Mouse (Mus musculus): Measurements from ENCODE around the gene Mfap5. TPM values are rescaled to one million over a fixed set of nuclear protein-coding genes. Genes with fewer than 3 reads are reported as not detected.

The Mfap5 gene
- polyA plus RNA-seq, 1 experiment from 2014 or later = 98.8 TPM

- Histone ChIP-seq H3K4me3 (ENCODE audit: low read depth, low read length) (no peak overlapping the region), H3K27ac (replicated peaks; ENCODE audit: low read depth, low read length) (no peak overlapping the region), H3K27me3 (replicated peaks; ENCODE audit: control insufficient read depth, insufficient read depth, low read length) (no peaks in the 10 kb centered on the region), H3K4me2 (ENCODE audit: low read depth, low read length) (no peak overlapping the region), H3K4me1 (ENCODE audit: control insufficient read depth, insufficient read depth, low read length) (no peaks in the 10 kb centered on the region), H3K9me3 (ENCODE audit: control insufficient read depth, low read length) (no peaks in the 10 kb centered on the region), H3K9ac (ENCODE audit: low read depth, low read length) (no peak overlapping the region), H3K36me3 (ENCODE audit: control insufficient read depth, insufficient read depth, low read length) (no peaks in the 10 kb centered on the region)
- DNase-seq (ENCODE audit: low spot score) (no peak), ATAC-seq (ENCODE audit: low read depth) (no peak)
- 91% methylated on average over 3 of the region's 3 CpGs for WGBS
Observed at GRCm38 (mm10) chr6:122577030-122577429, 71.4 kb downstream of the Mfap5 start.

Other genes with a start within 250 kb of the Mfap5 start
- gene Klrg1, start 223.0 kb upstream of the Mfap5 start, polyA plus RNA-seq (2014; fragmentation: Nextera tagmentation; extraction: Ambion mirVana) = 0.14 and 0.19 TPM in 2 replicates
- 86.8 and 87.9 TPM in 2 replicates for gene M6pr, start 197.1 kb upstream of the Mfap5 start, polyA plus RNA-seq (2014; fragmentation: Nextera tagmentation; extraction: Ambion mirVana)
- gene Phc1, start 165.3 kb upstream of the Mfap5 start, polyA plus RNA-seq (2014; fragmentation: Nextera tagmentation; extraction: Ambion mirVana) = 20.8 and 21.0 TPM in 2 replicates
- 10.5 and 15.9 TPM in 2 replicates for gene Rimklb, start 7.1 kb upstream of the Mfap5 start, polyA plus RNA-seq (2014; fragmentation: Nextera tagmentation; extraction: Ambion mirVana)
- 0.13 and 0.16 TPM in 2 replicates for gene Aicda, start 48.0 kb downstream of the Mfap5 start, polyA plus RNA-seq (2014; fragmentation: Nextera tagmentation; extraction: Ambion mirVana)
- gene Apobec1, start 96.6 kb downstream of the Mfap5 start, polyA plus RNA-seq (2014; fragmentation: Nextera tagmentation; extraction: Ambion mirVana) = 4.1 and 5.5 TPM in 2 replicates
- gene Gdf3, start 104.2 kb downstream of the Mfap5 start, polyA plus RNA-seq (2014; fragmentation: Nextera tagmentation; extraction: Ambion mirVana) = 0.37 TPM in 1 of 2 replicates, not detected in the other
- gene Dppa3, start 120.6 kb downstream of the Mfap5 start, polyA plus RNA-seq (2014; fragmentation: Nextera tagmentation; extraction: Ambion mirVana) = not detected in 2 replicates
- 0.11 and 0.33 TPM in 2 replicates for gene Nanog, start 201.6 kb downstream of the Mfap5 start, polyA plus RNA-seq (2014; fragmentation: Nextera tagmentation; extraction: Ambion mirVana)

Data from embryonic facial prominence, embryonic 14.5 days (tissue).